Mouse (Mus musculus): ENCODE data around the gene Prtg.

GRCm38 (mm10) chr9:72872298-72873130, 65.8 kb downstream of the Prtg start:
- no peak for TF ChIP-seq GATA1 (IDR thresholded peaks at IDR 0.05; ENCODE audit: low read depth, low read length)
- no peak for TF ChIP-seq POLR2A (IDR thresholded peaks at IDR 0.05; ENCODE audit: control insufficient read depth in 1 of 2, insufficient read depth in 1 of 2, low read depth in 1 of 2, low read length in 2 of 2, poor library complexity in 1 of 2)
- TF ChIP-seq GABPA (IDR thresholded peaks at IDR 0.05; ENCODE audit: low read depth, low read length): no peak

Data from MEL (cell line).